Mouse (Mus musculus) CD4-positive, CD25-positive, alpha-beta regulatory T cell, adult 2 months (primary cell): ENCODE measurements around the gene Ing1.

Source experiments
- DNase-seq: peaks from one replicate; pipeline ENCODE4 v3.0.0-alpha.2; 2012; ENCODE audit warnings: low read depth, low spot score

The Ing1 gene

DNA sequence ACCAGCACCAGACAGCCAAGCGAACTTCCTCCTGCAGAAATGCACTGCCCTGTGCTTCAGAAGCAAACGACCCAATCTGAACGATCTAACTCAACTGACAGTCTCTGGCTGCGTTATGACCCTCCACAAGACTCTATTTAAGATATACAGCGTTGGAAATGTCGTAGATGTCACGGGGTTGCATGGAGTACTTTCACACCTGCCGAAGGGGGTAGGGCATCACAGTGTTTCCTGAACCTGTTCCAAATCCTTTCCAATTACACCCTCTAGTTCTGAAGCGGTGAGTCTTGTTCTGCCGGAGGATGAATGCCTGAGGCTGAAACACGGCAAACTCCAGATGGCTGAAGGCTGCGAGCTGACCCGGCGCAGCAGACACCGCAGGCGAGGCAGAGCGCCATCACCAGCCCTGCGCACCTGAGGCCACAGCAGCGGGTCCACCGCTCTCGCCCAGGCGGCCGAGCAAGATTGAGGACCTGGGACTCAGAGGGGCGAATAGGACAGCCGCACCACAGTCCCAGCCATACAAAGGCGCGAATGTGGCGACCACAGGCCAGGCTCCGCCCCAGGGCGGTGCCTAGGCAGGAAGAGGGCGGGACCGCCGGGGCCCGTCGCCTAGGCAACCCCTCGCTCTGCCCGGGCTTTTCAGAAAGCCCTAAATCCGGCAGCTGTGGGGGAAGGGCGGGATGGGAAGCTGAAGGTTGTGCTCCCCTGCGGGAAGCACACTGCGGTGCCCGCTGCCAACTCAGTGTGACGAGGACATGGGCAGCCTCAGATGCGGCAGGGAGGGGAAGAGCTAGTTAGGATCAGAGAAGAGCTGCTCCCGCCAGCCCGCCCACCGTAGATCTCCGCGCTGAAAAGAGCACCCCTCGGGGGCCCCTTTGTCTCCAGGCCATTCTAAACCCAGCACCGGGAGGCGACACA, at the start of gene Ing1:
Gene Ing1 (plus strand): TSS at position 773 of the 921 bp plus-strand sequence.
- peak; percentile 97 for DNase-seq

DNA sequence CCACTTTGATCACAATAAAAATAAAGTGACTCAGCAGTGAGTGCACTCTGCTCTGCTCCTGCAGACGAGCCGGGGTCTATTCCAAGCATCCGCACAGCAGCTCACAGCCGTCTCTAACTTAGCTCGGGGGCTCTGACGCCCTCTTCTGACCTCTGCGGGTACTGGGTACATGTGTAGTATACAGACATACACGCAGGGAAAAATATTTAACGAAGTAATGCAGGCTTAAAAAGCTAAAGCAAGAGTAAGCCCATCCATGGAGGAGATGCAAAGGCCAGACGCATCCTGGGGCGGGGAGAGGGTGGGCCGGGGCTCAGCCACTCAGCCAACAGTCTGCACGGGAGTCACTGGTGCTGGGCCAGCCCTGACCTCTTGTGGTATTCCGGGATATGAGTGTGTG, 49.3 kb upstream of the Ing1 start:
- DNase-seq = no peak

DNA sequence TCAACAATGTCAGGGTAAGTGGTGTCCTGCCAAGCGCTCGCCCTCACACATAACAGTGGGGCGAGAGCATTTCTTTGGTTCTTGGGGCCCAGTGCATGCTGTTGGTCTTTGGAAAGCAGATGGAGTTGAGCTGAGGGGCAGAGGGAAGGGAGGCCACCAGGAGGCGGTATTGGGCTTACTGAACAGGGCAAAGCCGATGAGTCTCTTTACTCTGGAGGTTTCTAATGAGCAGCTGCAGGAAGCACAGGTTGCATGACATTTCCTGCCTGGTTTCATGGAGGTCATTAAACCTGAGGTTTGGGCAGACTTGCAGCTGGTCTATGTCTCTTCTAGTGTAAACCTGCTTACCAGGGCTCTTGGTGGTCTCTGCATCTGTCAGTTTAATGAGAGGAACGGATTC, 48.6 kb upstream of the Ing1 start:
- DNase-seq = peak; percentile 84

DNA sequence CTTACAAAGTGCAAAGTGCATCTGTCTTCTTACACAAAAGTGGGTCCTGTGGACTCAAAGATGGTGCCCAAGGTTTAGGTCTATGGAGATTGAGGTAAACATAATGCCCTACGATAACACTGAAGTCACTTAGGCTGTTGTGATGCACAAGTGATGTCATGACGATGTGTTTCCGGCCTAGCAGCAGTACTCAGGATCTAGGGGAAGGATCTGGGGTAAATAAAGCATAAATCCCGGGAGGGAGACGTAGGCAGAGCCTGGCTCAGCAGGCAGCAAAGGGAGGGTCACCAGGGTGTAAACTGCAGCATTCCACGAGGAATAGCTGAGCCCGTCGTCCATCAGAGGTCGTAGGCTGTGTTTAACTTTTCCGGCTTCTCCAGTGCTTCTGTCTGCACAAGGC, 46.5 kb upstream of the Ing1 start:
- DNase-seq = no peak

DNA sequence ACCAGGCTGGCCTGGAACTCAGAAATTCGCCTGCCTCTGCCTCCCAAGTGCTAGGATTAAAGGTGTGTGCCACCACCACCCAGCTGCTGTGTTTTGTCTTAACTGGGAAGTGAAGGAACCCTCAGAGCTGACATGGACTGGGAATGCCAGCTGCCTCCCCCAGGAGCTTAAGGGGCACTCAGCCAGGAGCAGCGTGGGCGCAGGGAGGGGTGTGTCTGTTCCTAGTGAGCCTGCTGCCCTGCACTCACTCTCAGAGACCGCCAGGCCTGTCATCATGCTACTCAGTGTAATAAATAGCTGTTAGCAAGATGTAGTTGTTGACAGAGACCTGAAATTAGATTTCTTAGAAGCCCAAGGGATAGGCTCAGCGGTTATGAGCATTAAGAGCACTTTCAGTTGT, 44.4 kb upstream of the Ing1 start:
- DNase-seq = no peak

DNA sequence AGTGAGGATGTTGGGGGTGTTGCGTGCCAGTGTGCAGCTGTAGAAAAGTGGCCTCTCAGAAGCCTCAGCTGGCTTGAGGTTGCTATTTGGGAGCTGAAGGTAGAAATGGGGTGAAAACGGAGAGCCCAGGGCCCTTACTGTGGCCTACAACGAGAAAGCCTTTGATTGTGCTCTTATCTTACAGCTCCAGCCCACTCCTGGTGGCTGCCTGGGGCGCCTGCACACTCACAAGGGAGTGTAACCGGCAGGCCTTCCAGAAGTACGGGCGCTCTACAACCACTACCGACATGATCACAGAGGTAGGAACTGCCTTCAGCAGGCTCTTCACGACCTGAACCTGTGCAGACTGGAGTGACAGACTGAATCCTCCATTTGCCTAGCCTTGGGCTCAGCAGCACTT, 42.7 kb upstream of the Ing1 start:
- no peak for DNase-seq

DNA sequence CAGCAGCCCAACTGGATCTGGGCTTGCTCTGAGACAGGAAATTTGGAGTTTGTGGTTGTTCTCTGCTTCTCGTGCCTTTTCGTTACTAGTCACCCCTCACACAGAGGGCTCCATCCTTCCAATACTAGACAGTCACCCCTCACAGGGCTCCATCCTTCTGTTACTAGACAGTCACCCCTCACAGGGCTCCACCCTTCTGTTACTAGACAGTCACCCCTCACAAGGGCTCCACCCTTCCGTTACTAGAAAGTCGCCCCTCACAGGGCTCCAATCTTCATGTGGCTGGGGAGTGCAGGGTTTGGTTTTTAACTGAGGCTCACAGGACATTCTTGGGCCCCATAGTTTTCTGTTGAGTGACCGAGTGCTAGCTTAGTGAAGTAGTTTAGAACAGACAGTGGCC, 42.1 kb upstream of the Ing1 start:
- no peak for DNase-seq

DNA sequence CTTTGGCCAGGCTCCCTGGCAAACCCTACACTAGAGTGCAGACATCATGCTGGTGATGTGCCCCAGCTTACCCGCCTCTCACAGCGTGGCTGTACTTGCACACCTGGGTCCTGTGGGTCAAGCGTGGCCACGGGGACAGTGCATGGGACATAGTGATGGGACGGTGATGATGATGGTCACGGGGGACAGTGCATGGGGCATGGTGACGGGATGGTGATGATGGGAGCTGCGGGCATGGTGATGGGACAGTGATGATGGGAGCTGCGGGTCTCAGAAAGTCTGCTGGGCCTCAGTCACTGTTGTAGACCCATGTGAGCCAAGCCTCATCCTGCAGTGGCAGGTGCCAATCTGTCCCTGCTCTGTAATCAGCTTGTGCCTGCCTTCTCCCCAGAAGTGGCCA, 39.1 kb upstream of the Ing1 start:
- no peak for DNase-seq

DNA sequence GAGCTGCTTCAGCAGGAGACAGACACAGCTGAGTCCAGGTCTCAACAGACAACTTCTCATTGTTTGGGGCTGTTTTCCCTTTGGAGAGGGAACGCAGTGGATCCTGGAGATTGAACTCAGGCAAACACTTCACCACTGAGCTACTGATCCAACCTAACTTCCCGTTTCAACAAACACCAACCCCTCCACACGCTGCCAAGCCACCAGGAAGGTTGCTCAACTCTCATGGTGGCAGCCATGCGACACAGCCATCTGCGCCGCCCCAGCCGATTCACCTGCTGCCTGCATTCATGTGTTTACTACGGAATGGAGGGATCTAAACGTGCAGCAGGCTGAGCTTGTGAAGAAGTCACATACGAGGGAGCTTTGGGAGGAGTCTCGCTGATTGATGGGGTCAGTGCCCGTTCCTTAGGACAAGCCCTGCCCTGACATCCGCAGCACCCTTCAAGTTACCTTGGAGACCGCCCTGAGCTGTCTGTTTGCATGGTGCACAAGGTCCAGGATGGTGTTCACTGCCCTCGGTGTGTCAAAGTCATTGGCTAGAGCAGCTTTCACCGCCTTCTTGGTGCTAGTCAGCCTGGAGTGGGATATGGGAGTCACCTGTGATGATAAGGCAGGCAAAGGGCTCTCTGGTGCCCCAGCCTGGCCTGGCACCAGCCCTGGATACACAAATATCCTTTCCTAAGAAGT, 37.9 kb upstream of the Ing1 start:
- no peak for DNase-seq

DNA sequence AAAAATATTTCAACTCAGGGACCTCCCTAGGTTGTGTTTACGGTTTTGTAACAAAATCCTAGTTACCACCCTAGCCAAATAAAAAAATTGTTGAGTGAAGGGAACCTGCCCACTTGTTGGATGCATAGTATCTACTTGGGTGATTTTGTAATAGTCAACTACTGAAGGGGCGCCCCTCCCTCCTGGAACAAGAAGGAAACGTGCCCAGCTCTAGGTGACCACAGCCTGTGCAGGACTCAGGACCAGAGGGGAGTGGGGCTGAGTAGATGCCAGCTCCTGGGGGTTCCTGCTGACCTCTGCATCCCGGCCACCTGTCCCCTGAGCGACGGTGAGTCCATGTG, 37.3 kb upstream of the Ing1 start:
- DNase-seq = no peak

DNA sequence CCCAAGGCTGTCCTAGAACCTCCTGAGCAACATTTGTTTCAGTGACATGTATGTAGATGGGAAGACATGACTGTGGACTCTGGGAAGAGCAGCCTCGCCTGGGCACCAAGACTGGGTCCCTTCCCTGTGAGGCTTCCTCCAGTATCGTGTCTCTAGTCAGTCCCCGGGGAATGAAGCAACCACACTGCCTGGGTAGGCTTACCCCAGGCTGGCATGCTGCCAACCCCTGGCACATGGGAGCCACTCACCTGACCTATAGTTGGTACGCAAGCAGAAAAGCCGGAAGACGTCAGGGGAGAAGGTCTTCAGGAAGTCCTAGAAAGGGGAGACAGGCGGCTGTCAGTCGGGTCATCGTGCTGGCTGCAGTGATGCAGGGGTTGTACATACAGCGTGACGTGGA, 36.7 kb upstream of the Ing1 start:
- no peak for DNase-seq

DNA sequence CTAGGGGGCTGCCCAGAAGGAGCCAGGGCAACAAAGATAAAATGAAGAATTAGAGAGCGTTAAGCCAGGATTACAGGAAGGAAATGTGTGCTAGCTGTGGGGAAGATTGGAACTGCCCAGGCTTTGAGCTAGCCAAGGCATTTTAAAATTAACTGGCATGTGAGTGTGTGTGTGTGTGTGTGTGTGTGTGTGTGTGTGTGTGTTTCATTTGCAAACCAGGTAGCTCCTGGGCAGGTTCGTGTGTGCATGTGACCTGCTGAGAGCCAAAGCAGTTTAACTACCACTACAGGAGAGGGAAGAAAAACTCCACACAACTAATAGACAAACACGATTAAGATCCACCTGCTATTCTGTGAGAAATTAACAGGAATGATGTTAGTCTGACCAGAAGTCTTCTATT, 32.0 kb upstream of the Ing1 start:
- no peak for DNase-seq

DNA sequence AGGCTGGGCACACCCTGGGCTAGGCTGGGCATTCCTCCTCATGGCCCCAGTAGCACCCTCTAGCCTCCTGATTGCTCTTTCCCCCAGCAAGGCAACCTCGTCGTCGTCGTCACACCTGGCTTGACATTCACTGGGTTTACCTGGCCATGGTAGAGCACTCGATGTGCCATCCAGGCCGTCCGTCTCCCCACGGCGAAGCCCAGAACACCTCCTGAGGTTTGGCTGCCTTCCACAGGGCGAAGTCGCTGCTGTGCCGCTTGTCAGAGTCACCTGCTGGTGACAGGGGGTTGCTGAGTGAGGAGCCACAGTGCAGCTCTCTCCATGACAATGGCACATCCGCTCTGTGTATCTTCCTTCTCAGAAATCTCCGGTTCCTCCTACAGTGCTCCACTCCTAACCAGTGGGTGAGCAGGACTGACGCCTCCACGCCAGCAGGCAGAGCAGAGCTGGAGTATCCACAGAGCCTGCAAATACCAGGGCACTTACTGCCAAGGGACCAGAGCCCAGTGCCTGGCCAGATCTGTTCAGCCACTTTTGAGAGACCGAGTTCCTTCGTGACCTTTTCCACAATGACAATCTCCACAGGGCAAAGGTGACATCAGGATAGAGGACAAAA, 25.1 kb upstream of the Ing1 start:
- DNase-seq = no peak

DNA sequence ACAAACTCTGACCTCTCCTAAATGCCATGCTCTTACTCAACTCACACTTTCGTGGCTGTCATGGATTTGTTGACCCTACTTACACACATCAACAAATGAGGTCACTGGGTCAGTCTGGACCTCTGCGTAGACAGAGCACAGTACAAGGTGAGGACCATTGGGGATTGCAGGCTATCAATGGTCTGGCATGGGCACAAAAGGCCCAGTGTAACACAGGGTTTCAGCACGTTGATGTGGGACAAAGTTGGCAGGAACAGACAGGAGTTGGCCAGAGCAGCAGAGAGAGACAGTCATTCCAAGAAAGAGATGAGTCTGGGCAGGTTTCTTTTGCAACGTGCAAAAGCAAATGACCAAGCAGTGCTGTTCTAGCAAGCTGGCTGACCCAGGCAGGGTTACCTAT, 24.5 kb upstream of the Ing1 start:
- DNase-seq = no peak

DNA sequence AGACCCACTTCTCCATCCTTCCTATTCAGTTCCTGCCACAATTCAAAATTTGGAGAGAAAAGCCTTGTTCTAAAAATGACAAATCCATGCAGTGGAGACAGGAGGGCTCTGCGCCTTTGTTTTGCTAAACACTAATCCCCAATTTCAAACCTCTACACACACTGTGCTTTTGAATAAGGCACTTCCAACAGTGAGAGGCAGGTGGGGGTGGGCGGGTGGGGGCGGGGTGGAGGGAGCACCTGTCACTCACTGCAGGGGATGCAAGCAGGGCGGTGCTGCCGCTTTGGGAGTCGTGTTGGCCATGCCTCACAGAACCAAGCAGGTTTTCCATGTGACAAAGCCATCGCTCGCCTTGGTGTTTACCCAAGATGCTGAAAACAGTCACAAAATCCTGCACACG, 20.9 kb upstream of the Ing1 start:
- DNase-seq = no peak

DNA sequence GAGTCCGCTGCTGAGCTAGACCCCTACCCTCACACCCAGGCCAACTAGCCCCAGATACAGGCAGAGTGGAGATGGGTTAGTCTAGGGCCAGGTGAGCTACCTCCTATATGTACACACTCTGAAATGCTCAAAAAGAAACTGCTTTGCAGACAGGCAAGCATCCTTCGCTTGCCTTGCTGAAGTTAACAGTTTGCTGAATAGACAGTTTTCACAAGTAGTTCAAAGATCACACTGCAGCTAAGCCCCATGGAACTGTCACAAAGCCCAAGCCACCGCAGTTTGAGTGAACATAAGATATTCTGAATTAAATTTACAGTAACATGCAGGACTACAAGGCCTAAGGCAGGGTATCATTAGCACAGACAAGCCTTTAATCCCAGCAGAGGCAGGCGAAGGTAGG, 16.3 kb upstream of the Ing1 start:
- DNase-seq = no peak

DNA sequence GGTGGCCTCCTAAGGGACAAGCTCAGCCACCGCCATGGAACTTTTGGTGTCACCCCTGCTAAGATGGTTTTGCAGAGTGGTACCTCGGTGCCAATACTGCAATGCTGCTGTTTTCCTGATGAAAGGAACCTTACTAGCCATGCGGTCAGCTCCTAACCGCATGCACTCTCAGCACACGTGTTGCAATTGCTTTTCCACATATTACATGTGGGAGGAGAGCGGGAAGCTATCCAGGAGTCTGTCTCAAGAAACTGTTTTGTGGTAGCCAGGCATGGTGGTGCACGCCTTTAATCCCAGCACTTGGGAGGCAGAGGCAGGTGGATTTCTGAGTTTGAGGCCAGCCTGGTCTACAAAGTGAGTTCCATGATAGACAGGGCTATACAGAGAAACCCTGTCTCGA, 15.2 kb upstream of the Ing1 start:
- DNase-seq = no peak

DNA sequence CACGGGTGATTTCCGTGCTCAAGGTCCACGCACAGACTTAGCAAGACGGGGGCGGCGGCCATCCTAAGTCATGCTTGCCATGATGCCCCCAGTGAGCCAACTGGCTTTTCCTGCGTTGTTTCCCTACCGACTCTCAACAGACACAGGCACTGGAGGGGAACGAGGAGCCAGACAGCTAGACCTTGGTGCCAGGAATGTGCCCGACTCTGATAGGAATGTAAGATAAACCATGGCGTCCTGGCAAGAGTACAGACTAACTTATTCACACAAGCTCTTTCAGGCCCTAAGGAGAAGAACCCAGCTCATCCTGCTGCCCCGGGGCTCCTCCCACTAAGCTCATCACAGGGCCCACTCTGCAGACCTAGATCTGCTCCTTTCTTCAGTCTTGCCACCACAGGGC, 13.3 kb upstream of the Ing1 start:
- DNase-seq = no peak

DNA sequence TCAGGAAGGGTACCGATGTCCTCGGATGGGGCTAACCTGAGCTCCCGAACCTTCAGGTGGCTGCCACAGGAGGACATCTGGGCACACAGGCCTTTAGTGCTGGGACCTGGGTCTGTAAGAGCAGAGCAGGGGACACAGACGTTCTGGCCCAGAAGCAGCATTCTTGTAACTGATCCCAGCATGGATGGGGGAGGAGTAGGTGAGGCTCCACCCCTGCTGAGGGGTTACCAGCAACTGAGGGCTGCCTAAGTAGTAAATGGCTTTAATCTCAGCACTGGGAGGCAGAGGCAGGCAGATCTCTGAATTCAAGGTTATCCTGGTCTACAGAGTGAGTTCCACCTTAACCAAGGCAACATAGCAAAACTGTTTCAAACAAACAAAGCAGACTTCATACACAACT, 12.5 kb upstream of the Ing1 start:
- DNase-seq = no peak

DNA sequence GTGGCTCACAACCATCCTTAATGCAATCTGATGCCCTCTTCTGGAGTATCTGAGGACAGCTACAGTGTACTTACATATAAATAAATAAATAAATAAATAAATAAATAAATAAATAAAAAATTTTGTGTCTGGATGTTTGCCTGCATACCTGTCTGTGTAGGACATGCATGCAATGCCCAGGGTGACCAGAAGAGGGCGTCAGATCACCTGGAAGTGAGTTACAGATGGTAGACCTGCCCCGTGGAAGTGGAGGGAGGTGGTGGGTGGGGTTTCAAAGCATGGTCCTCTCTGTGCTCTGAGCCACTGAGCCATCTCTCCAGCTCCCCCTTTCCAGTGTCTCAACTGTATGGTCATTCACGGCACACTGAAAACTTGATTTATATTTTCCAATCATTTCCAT, 11.0 kb upstream of the Ing1 start:
- DNase-seq = peak; percentile 87

DNA sequence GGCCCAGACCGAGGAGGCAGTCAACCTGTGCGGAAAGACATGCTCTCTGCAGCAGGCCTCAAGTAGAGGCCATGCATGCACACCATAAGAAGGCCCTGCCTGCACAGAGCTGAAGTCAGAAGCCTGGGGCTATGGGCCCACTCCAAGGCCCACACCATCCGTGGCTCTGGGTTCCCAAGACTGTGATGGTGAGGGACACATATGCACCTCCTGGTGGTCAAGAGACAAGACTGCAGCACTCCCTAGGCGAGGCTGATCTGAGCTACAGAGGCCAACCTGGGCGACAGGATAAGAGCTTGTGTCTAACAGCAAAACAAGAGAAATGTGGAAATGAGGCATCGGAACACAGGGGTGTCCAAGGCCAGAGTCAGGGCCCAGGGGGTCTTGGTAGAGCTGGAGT, 8.3 kb upstream of the Ing1 start:
- DNase-seq = peak; percentile 46

DNA sequence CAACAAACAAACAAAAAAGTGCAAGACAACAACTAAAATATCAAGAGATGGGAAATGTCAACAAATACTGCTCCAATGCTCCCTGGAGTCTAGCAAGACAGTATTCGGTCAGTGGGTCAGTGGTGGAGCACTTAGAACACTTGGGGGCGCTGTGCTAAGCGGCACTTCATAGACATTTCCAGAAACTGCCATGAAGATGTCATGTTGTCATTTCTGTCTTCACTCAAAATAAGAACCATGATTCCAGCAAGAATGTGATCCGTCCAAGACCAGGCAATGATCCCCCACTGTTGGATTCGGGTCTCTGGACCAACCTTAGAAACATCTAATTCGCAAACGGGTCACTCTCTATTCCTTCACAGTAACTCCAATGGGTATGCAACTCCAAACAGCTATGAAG, 5.7 kb upstream of the Ing1 start:
- DNase-seq = peak; percentile 72
